In genomic region chr1:54896109-54897085, GRCm38 (mm10) we compare ENCODE assay signal across 7 mouse cellular contexts. TPM values are rescaled to one million over a fixed set of nuclear protein-coding genes. Genes with fewer than 3 reads are reported as not detected.
DNase-seq lines count a peak whose midpoint lies in the region.

No protein-coding gene starts in this region.

- peak; percentile 7 to 21 for DNase-seq in kidney, postnatal 4 days
- DNase-seq in kidney, postnatal 10 days: no peak
- peak; percentile 84 for DNase-seq in brain, adult 2 months (ENCODE audit: low read depth, low spot score)
- peak; percentile 85 for DNase-seq in induced T-regulatory cell, adult 2 months (ENCODE audit: low read depth)
- DNase-seq in lung, postnatal 4 days: peak; percentile 61 to 78
- DNase-seq in ovary, adult 18-20 months (ENCODE audit: low spot score): no peak
- no peak for DNase-seq in adrenal gland, postnatal 4 days (ENCODE audit: low spot score in 2 of 2)

RNA-seq across cellular contexts. Expression of gene Ankrd44, which starts 29.8 kb away (rescaled TPM):
- total RNA-seq in adrenal gland, postnatal 4 days (2021): 10 to 100 TPM; 38.2 TPM

Comparison
In these comparisons a context has a peak if more than half of its experiments do, and no peak if none do; other contexts are left out.
1. DNase-seq: peak in kidney, postnatal 4 days (2 of 2), brain, adult 2 months (single experiment), induced T-regulatory cell, adult 2 months (single experiment) and lung, postnatal 4 days (2 of 2); none in kidney, postnatal 10 days (single experiment), ovary, adult 18-20 months (single experiment) and adrenal gland, postnatal 4 days (0 of 2).